Mouse (Mus musculus) kidney, adult 9 months (tissue): Measurements from ENCODE around the gene Irak2.

ENCODE experiments used
- DNase-seq: peaks from one replicate; pipeline ENCODE4 v3.0.0; 2022

The Irak2 gene

DNA sequence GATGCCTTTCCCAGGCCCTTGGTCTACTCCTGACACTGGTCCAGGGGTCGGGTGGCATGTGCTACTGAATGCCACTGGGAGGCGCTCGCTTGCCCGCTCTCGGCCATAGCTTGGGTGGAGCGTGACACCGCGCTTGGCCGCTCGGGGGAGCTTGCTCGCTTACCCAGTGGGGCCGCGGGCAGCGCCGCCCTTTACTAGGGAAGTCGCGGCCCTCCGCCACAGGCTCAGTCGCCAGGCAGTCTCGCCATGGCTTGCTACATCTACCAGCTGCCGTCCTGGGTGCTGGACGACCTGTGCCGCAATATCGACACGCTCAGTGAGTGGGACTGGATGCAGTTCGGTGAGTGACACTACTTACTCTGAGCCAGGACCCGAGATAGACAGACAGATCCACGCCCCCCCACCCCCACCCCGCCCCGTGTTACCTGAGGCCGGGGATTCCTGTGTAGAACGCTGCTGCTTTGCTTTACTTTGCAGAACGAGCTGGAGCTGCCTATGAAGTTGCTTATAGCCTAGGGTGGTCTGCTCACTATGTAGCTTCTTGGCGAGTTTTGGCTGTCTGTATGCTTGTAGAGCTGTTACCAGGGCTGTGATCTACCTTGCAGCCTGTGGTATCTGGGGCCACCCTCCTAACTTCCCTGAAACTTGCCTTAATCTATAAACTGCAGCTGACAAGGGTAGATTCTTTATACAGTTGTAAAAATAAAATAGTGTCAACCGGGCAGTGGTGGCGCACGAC lies at the start of gene Irak2:
Gene Irak2, plus strand, starts transcription at position 166 of the 739 bp plus-strand sequence.
- peak; percentile 98 for DNase-seq

- no peak for DNase-seq
Observed at GRCm38 (mm10) chr6:113592637-113593036, 45.6 kb upstream of the Irak2 start.

- no peak for DNase-seq
Observed at GRCm38 (mm10) chr6:113597945-113598344, 40.3 kb upstream of the Irak2 start.

- DNase-seq, result no peak
Observed at GRCm38 (mm10) chr6:113599833-113600232, 38.4 kb upstream of the Irak2 start.

- peak; percentile 54 for DNase-seq
Observed at GRCm38 (mm10) chr6:113600543-113601139, 37.6 kb upstream of the Irak2 start, which contains the start of gene Fancd2os. Gene Fancd2os, minus strand, starts transcription at chr6:113600715.

GRCm38 (mm10) chr6:113602821-113603220 lies 35.4 kb upstream of the Irak2 start:
- no peak for DNase-seq

DNA sequence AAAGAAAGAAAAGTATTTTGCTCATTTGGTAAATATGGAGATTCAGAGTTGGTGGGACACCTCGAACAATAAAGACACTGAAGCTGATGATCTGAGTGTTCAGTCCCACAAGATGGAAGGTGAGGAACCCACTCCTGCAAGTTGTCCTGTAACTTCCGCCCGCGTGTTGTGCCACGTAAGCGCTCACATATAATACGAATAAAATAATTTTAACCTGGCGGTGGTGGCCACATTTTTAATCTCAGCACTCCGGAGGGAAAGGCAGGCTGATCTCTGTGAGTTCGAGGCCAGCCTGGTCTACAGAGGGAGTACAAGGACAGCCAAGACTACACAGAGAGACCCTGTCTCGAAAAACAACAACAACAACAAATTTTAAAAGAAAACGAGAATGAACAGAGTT lies 34.3 kb upstream of the Irak2 start:
- DNase-seq, result no peak

DNA sequence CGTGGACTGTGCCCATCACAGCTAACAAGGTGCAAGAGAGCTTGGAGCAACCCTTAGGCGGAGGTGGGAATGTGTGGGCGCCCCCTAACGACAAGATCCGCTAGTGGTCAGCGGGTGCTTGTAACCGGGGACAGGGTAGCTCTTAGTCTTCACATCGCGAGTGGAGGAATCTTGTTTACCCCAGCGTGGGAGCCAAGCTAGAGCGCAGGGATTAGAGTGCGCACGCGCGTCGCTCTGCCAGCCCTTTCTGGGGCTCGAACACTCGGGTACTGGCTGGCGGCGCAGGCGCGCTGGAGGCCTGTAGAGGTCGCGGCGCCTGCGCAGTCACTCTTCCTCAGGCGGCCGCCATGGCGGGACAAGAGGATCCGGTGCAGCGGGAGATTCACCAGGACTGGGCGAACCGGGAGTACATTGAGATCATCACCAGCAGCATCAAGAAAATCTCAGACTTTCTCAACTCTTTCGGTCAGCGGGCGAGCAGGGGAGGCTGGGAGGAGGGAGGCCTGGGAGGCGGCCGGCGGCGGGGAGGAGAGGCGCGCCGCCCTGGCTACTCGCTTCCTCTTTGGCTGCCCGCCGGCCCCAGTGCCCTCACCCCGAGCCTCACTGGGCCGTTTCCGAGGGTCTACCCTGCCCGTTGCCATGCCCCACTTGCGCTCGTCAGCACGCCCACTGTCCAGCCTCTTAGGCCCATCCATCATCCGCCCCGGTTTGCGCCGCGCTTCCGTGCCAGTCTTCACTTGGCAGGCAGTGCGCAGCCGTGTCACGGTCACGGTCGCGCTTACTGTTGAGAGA lies 33.6 kb upstream of the Irak2 start, which contains the start of gene Brk1:
Gene Brk1, plus strand, starts transcription at position 341 of the 792 bp plus-strand sequence.
- peak; percentile 88 for DNase-seq

DNA sequence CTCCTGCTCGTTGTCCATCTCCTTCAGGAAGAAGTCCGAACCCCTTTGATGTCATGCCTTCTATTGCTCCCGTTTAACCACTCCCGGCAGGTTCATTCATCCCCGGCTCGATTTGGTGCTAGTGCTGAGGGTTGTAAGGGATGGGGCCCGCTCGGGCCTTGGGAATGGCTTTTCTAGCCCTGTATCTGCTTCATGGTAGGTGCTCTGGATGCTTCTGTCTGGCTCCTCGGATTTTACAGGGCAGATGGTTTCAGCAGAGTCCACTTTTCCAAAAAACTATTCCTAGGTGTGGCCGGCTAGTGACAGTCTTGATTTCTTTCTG lies 33.1 kb upstream of the Irak2 start:
- DNase-seq, result no peak

GRCm38 (mm10) chr6:113608871-113609270 lies 29.4 kb upstream of the Irak2 start:
- no peak for DNase-seq

- no peak for DNase-seq
Observed at GRCm38 (mm10) chr6:113609293-113609692, 29.0 kb upstream of the Irak2 start.

GRCm38 (mm10) chr6:113612258-113612969 lies 25.9 kb upstream of the Irak2 start:
- no peak for DNase-seq

- DNase-seq, result no peak
Observed at GRCm38 (mm10) chr6:113614152-113614551, 24.1 kb upstream of the Irak2 start.

- no peak for DNase-seq
Observed at GRCm38 (mm10) chr6:113614997-113615396, 23.3 kb upstream of the Irak2 start.

GRCm38 (mm10) chr6:113615489-113615888 lies 22.8 kb upstream of the Irak2 start:
- DNase-seq, result no peak

- DNase-seq, result no peak
Observed at GRCm38 (mm10) chr6:113623386-113623785, 14.9 kb upstream of the Irak2 start.

- DNase-seq, result peak; percentile 92
Observed at GRCm38 (mm10) chr6:113623941-113624751, 14.1 kb upstream of the Irak2 start, which contains the start of gene Vhl. Gene Vhl, plus strand, starts transcription at chr6:113623959.

GRCm38 (mm10) chr6:113624989-113625770 lies 13.1 kb upstream of the Irak2 start:
- DNase-seq, result no peak

- DNase-seq, result no peak
Observed at GRCm38 (mm10) chr6:113630322-113630721, 7.9 kb upstream of the Irak2 start.

- no peak for DNase-seq
Observed at GRCm38 (mm10) chr6:113632863-113633262, 5.4 kb upstream of the Irak2 start.

DNA sequence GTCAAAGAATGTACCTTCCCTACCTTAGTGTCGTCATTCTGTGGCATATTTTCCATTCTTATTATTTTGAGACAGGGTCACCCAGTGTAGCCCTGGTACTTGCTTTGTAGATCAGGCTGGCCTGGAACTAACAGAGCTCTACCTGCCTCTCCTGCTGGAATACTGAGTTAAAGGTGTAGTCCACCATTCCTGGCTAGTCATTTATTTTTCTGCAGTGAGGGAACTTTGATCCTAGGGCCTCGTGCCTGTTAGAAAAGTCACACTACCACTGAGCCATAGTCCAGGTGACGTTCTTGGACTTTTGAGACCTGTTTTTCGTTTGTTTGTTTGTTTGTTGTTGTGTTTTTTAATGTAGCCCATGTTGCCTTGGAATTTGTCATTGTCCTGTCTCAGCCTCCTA lies 934 bp downstream of the Irak2 start:
- DNase-seq, result peak; percentile 85
